Mouse (Mus musculus): ENCODE results near the gene Gbp2b.

Gene Gbp2b

DNA sequence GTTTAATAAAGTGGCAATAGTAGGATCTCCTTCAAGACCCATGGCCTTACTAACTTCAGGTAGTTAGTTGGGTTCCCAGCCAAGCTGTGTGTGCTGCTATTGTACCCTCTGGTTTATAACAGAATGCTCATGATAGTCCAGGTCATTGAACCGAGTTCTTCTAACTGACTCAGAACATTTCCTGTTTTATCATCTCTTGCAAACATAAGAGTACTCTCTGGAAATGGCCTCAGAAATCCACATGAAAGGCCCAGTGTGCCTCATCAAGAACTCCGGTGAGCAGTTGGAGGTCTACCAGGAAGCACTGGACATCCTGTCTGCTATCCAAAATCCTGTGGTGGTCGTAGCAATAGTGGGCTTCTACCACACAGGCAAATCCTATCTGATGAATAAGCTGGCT is 3.3 kb downstream of the Gbp2b start:
- no peaks in the 10 kb centered on the region for H3K27me3 ChIP-seq (ENCODE audit: insufficient read depth, low read length)
- no peaks in the 10 kb centered on the region for H3K4me1 ChIP-seq (replicated peaks; ENCODE audit: low read depth, low read length)
- TF ChIP-seq POU5F1 (IDR thresholded peaks at IDR 0.05; ENCODE audit: borderline replicate concordance, low read length) (no peak), CTCF (conservative IDR thresholded peaks at IDR 0.05; ENCODE audit: low read length) (no peak), NANOG (IDR thresholded peaks at IDR 0.05; ENCODE audit: borderline replicate concordance, low read length) (no peak)
- no peaks in the 10 kb centered on the region for H3K9me3 ChIP-seq (ENCODE audit: low read length)
- H3K36me3 ChIP-seq (ENCODE audit: insufficient read depth, low read length), result no peaks in the 10 kb centered on the region
- H3K4me3 ChIP-seq (replicated peaks; ENCODE audit: low read length), result no peak overlapping the region

GRCm38 (mm10) chr3:142601675-142602074 is 7.0 kb downstream of the Gbp2b start:
- Histone ChIP-seq H3K36me3 (ENCODE audit: insufficient read depth, low read length) (no peaks in the 10 kb centered on the region), H3K4me3 (replicated peaks; ENCODE audit: low read length) (no peak overlapping the region), H3K4me1 (replicated peaks; ENCODE audit: low read depth, low read length) (no peaks in the 10 kb centered on the region), H3K9me3 (ENCODE audit: low read length) (no peaks in the 10 kb centered on the region), H3K27me3 (ENCODE audit: insufficient read depth, low read length) (no peaks in the 10 kb centered on the region)
- no peak for TF ChIP-seq NANOG (IDR thresholded peaks at IDR 0.05; ENCODE audit: borderline replicate concordance, low read length)

GRCm38 (mm10) chr3:142618658-142619057 is 24.0 kb downstream of the Gbp2b start:
- H3K4me3 ChIP-seq (replicated peaks; ENCODE audit: low read length), result no peak overlapping the region
- no peak for TF ChIP-seq NANOG (IDR thresholded peaks at IDR 0.05; ENCODE audit: borderline replicate concordance, low read length)
- TF ChIP-seq POU5F1 (IDR thresholded peaks at IDR 0.05; ENCODE audit: borderline replicate concordance, low read length), result no peak
- TF ChIP-seq CTCF (conservative IDR thresholded peaks at IDR 0.05; ENCODE audit: low read length), result no peak
- no peaks in the 10 kb centered on the region for H3K27me3 ChIP-seq (ENCODE audit: insufficient read depth, low read length)
- H3K4me1 ChIP-seq (replicated peaks; ENCODE audit: low read depth, low read length), result peaks cover 6% of the 10 kb centered on the region; the same call in 1 of the 2 replicates
- no peaks in the 10 kb centered on the region for H3K36me3 ChIP-seq (ENCODE audit: insufficient read depth, low read length)
- no peaks in the 10 kb centered on the region for H3K9me3 ChIP-seq (ENCODE audit: low read length)

DNA sequence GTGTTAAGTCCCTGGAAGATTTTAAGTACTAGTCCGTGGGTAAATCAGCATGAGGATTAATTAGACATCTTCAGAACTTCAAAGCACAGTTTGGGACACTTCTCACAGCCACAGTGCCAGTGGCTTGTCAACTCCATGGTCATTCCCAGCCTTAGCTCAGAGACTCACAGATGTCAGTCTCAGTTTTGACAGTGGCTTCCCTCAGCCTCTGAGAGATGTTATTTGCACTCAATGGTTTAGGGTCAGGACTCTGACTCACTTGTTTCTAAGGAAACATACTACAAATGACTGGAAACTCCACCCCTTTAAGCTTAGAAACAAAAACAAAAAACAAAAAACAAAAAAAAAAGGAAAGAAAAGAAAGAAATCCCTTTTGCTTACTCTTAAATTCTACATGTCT is 25.0 kb downstream of the Gbp2b start:
- H3K4me1 ChIP-seq (replicated peaks; ENCODE audit: low read depth, low read length), result peaks cover 6% of the 10 kb centered on the region; the same call in 1 of the 2 replicates
- no peak for TF ChIP-seq CTCF (conservative IDR thresholded peaks at IDR 0.05; ENCODE audit: low read length)
- no peak for TF ChIP-seq POU5F1 (IDR thresholded peaks at IDR 0.05; ENCODE audit: borderline replicate concordance, low read length)
- TF ChIP-seq NANOG (IDR thresholded peaks at IDR 0.05; ENCODE audit: borderline replicate concordance, low read length), result no peak
- H3K4me3 ChIP-seq (replicated peaks; ENCODE audit: low read length), result no peak overlapping the region

DNA sequence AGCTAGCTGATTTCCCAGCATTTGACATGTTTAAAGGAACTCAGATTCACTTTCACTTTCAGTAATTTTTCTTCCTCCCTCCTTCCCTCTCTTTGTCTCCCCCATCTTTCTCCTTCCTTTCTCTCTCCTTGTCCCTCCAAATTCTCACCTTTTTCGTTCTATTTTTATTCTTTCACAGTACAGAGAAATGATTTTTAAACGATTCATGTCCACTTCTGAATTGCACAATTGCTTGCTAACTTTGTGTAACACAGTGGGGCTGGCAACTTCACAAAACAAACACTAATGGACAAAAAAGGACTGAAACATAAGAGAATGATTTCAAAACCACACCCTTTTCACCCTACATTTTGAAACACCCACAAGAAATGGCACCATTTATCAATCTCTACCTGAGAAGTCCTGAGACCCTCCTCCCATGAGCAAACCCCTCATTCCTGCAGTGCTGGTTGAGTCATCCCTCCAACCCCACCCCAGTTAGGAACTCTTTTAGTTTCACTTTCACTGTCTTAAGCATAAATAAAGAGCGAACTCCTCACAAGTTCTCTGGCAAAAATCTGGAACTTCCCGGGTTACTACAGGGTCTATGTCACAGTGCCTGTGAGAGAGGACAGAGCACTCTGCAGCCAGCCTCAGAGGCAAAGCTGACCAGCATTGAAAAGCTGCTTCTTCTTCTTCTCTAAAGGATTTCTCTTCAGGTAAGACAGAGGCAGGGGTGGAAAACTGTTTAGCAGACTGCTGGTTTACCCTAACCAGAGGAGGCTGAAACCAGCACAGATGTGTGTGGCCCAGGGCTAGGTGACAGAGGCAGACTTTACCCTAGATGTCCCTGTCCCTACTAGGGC is 25.7 kb downstream of the Gbp2b start, which contains the start of gene Gbp2:
Gbp2 (plus strand) TSS at position 492 of the 845 bp plus-strand sequence.
- no peaks in the 10 kb centered on the region for H3K36me3 ChIP-seq (ENCODE audit: insufficient read depth, low read length)
- H3K4me1 ChIP-seq (replicated peaks; ENCODE audit: low read depth, low read length), result peaks cover 6% of the 10 kb centered on the region; the same call in 1 of the 2 replicates
- no peaks in the 10 kb centered on the region for H3K27me3 ChIP-seq (ENCODE audit: insufficient read depth, low read length)
- TF ChIP-seq NANOG (IDR thresholded peaks at IDR 0.05; ENCODE audit: borderline replicate concordance, low read length) (no peak), POU5F1 (IDR thresholded peaks at IDR 0.05; ENCODE audit: borderline replicate concordance, low read length) (no peak)
- no peaks in the 10 kb centered on the region for H3K9me3 ChIP-seq (ENCODE audit: low read length)
- H3K4me3 ChIP-seq (replicated peaks; ENCODE audit: low read length), result no peak within 1 kb of the TSS

More for the DNA sequence above, 25.0 kb downstream of the Gbp2b start:
- Histone ChIP-seq H3K36me3 (ENCODE audit: insufficient read depth, low read length) (no peaks in the 10 kb centered on the region), H3K27me3 (ENCODE audit: insufficient read depth, low read length) (no peaks in the 10 kb centered on the region), H3K9me3 (ENCODE audit: low read length) (no peaks in the 10 kb centered on the region)

DNA sequence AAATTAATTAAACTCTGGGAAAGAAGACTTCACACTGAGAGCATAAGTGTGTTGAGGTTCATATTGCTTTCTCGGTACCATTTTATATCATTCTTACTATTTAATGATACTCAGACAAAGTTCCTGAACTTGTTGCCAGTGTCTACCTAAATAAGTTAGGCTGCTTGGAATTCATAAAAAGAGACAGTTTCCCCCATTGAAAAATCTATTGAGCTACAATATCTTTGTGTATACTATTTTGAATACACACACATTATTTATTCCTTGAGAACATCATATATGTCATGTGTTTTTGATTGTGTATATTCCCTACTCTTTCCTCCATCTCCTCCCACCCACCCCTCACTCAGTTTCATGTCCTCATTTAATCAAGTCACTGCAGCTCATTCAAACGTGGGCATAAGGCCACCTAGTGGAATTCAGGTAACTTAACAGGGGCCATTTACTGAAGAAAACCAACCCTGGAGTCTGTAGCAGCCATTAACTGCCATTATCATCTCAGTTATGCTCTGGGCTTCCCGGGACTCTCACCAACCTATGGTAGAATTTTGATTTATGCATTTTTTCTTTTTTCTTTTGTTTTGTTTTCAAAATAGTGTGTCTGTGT is 26.4 kb downstream of the Gbp2b start:
- H3K4me3 ChIP-seq (replicated peaks; ENCODE audit: low read length), result no peak overlapping the region
- no peaks in the 10 kb centered on the region for H3K27me3 ChIP-seq (ENCODE audit: insufficient read depth, low read length)
- H3K4me1 ChIP-seq (replicated peaks; ENCODE audit: low read depth, low read length), result peaks cover 6% of the 10 kb centered on the region; the same call in 1 of the 2 replicates
- TF ChIP-seq CTCF (conservative IDR thresholded peaks at IDR 0.05; ENCODE audit: low read length), result 0 out of 2 replicates have a peak, but pooled peaks have one; percentile 29
- no peak for TF ChIP-seq POU5F1 (IDR thresholded peaks at IDR 0.05; ENCODE audit: borderline replicate concordance, low read length)
- no peaks in the 10 kb centered on the region for H3K36me3 ChIP-seq (ENCODE audit: insufficient read depth, low read length)
- H3K9me3 ChIP-seq (ENCODE audit: low read length), result no peaks in the 10 kb centered on the region

- TF ChIP-seq POU5F1 (IDR thresholded peaks at IDR 0.05; ENCODE audit: borderline replicate concordance, low read length) (no peak), CTCF (conservative IDR thresholded peaks at IDR 0.05; ENCODE audit: low read length) (no peak), NANOG (IDR thresholded peaks at IDR 0.05; ENCODE audit: borderline replicate concordance, low read length) (no peak)
- no peaks in the 10 kb centered on the region for H3K9me3 ChIP-seq (ENCODE audit: low read length)
- H3K4me3 ChIP-seq (replicated peaks; ENCODE audit: low read length), result no peak overlapping the region
- H3K27me3 ChIP-seq (ENCODE audit: insufficient read depth, low read length), result no peaks in the 10 kb centered on the region; the same call in 1 of the 2 replicates
- H3K4me1 ChIP-seq (replicated peaks; ENCODE audit: low read depth, low read length), result no peaks in the 10 kb centered on the region
- no peaks in the 10 kb centered on the region for H3K36me3 ChIP-seq (ENCODE audit: insufficient read depth, low read length)
These were observed 35.7 kb downstream of the Gbp2b start for GRCm38 (mm10) chr3:142630385-142630784.

- TF ChIP-seq CTCF (conservative IDR thresholded peaks at IDR 0.05; ENCODE audit: low read length) (peak; percentile 61), NANOG (IDR thresholded peaks at IDR 0.05; ENCODE audit: borderline replicate concordance, low read length) (no peak), POU5F1 (IDR thresholded peaks at IDR 0.05; ENCODE audit: borderline replicate concordance, low read length) (no peak)
- Histone ChIP-seq H3K4me1 (replicated peaks; ENCODE audit: low read depth, low read length) (peaks cover 4% of the 10 kb centered on the region), H3K9me3 (ENCODE audit: low read length) (no peaks in the 10 kb centered on the region), H3K36me3 (ENCODE audit: insufficient read depth, low read length) (no peaks in the 10 kb centered on the region), H3K27me3 (ENCODE audit: insufficient read depth, low read length) (peaks cover 9% of the 10 kb centered on the region; the same call in 1 of the 2 replicates), H3K4me3 (replicated peaks; ENCODE audit: low read length) (no peak overlapping the region)
These were observed 45.6 kb downstream of the Gbp2b start for GRCm38 (mm10) chr3:142640201-142640600.

Measured in E14TG2a.4 (cell line).